Mouse (Mus musculus) E14TG2a.4 (cell line): ENCODE data around the gene Arhgap28.

Experiments used
- H3K27me3 ChIP-seq: 2 replicates; pipeline ENCODE4 v1.6.1; 2014; ENCODE audit warnings: low read length, control low read depth; ENCODE audit not compliant: insufficient read depth
- H3K36me3 ChIP-seq: 2 replicates; pipeline ENCODE4 v1.6.1; 2014; ENCODE audit warnings: low read length, control low read depth; ENCODE audit not compliant: insufficient read depth
- H3K4me1 ChIP-seq: replicated peaks from 2 replicates; pipeline ENCODE4 v1.6.1; 2014; ENCODE audit warnings: low read depth, low read length, control low read depth
- H3K4me3 ChIP-seq: replicated peaks from 2 replicates; pipeline ENCODE4 v1.5.1; 2014; ENCODE audit warnings: mild to moderate bottlenecking, low read length
- H3K9me3 ChIP-seq: 2 replicates; pipeline ENCODE4 v1.6.1; 2014; ENCODE audit warnings: low read length, control low read depth
- CTCF ChIP-seq: conservative IDR thresholded peaks from 2 replicates; pipeline ENCODE4 v1.5.1; 2014; ENCODE audit warnings: low read length
- NANOG ChIP-seq: IDR thresholded peaks from 2 replicates; pipeline ENCODE4 v1.6.1; 2014; ENCODE audit warnings: borderline replicate concordance, low read length, mixed read lengths
- POU5F1 ChIP-seq: IDR thresholded peaks from 2 replicates; pipeline ENCODE4 v1.6.1; 2014; ENCODE audit warnings: low read length, borderline replicate concordance

Gene Arhgap28

DNA sequence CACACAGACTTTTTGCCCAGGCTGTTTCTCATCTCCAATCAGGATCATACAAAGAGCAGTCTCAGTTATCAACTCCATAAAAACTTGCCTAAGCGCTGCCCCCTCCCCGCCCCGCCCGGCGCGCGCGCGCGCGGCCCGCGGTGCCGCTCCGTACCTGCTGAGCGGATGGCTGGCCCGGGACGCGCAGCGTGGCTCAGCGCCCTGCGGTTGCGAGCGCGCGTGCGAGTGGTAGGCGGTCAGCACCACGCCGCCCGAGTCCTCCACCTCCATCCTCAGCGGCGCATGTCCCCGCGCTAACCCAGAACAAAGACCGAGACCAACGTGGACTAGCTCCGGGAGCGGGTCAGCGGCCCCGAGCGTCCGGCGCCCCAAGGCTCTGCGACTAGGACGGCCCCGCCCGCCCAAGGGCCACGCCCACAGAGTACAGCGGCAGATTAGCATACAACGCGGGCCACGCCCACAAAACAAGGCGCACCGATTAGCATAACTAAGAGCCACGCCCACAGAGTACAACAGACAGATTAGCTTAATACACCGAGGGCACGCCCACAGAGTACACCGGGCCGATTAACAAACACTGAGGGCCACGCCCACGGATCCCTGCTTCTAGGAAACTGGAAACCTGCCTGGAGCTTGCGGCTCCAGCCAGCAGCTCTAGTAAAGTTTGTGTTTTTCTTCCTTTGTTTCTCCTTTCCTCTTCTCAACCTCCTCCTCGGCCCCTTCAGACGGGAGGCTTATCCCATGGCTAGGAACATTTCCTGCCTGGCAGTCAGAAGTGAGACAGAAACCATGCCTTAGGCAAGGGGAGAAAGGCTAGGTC lies at the start of gene Arhgap28:
Arhgap28 (minus strand) TSS at position 380 of the 820 bp plus-strand sequence.
- H3K4me3 ChIP-seq: peak within 1 kb of the TSS; percentile 85
- peaks cover 39% of the 10 kb centered on the region for H3K4me1 ChIP-seq
- H3K9me3 ChIP-seq: no peaks in the 10 kb centered on the region
- H3K36me3 ChIP-seq: no peaks in the 10 kb centered on the region
- no peak for TF ChIP-seq POU5F1
- no peak for TF ChIP-seq NANOG
- TF ChIP-seq CTCF: no peak
- no peaks in the 10 kb centered on the region for H3K27me3 ChIP-seq

DNA sequence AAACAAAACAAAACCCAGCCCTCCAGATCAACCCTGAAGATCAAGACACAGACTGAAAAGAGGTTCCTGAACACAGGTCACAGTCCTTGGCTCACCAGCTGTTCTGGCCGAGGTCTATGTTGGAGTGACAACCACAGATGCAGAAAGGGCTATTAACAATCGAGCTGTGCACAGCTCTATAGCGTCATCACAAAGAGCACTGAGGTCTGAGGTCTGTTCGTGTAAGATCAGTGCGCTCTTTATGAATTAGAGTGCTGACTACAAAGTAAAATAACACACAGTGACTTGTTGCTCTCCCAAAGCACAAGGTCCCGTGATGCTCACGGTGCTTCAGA lies 42.4 kb upstream of the Arhgap28 start:
- H3K4me3 ChIP-seq: no peak overlapping the region
- H3K36me3 ChIP-seq: no peaks in the 10 kb centered on the region
- TF ChIP-seq NANOG: no peak
- no peaks in the 10 kb centered on the region for H3K4me1 ChIP-seq
- no peaks in the 10 kb centered on the region for H3K27me3 ChIP-seq
- peaks cover 10% of the 10 kb centered on the region for H3K9me3 ChIP-seq

DNA sequence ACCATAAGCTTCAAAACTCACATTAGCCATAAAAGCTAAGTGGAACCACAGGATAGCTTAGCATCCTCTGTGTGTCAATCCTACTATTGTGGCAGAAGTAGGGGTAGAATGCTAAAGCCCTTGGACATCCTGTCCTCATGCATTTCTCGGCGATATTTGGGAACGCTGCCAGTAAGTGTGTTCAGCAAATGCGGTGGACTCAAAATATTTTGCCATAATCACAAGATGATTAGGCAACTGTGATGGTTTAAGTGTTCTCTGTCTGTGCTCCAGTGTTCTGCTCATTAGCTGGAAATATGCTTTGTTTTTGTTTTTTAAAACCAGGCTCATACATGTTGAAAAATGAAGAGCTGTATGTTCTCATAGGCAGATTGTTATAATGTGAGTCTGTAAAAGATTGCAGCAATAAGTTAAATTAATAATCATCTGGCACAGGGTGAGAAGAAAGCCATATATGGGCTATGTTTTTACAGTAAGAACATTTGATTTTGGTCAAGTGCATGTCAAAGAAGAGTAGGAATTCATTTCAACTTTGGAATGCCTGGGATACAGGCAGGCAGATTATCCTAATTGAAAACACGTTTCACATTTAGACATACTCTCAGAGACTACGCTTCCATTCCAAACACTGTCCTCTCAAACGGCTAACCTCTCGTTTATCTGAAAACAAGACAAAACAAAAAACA lies 41.9 kb upstream of the Arhgap28 start:
- Histone ChIP-seq H3K4me3 (no peak overlapping the region), H3K27me3 (no peaks in the 10 kb centered on the region), H3K36me3 (no peaks in the 10 kb centered on the region)

DNA sequence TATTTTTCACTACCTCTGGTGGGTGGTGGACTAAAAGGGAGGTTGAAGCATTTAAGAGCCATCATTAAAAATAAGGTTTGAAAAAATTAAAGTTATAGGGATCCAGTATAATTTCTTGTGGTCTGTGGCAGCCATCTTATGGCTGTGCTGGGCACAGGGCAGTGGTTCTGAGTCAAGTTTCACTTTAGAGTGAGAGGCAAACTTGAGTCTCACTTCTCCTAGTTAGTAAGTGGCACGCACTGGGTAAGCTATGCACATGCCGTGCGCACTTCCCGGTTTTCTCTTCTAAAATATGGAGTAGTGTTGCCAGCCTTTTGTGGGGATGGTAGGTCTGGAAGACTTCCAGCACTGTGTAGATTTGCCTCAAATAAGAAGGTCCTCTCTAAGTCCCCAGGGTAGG lies 38.5 kb upstream of the Arhgap28 start:
- H3K27me3 ChIP-seq: no peaks in the 10 kb centered on the region
- H3K4me3 ChIP-seq: no peak overlapping the region
- no peak for TF ChIP-seq NANOG
- TF ChIP-seq CTCF: no peak
- no peak for TF ChIP-seq POU5F1
- H3K9me3 ChIP-seq: peaks cover 10% of the 10 kb centered on the region
- H3K4me1 ChIP-seq: no peaks in the 10 kb centered on the region
- H3K36me3 ChIP-seq: no peaks in the 10 kb centered on the region

More for the DNA sequence above, 41.9 kb upstream of the Arhgap28 start:
- TF ChIP-seq CTCF (no peak), NANOG (no peak), POU5F1 (no peak)
- H3K4me1 ChIP-seq: no peaks in the 10 kb centered on the region
- peaks cover 10% of the 10 kb centered on the region for H3K9me3 ChIP-seq

DNA sequence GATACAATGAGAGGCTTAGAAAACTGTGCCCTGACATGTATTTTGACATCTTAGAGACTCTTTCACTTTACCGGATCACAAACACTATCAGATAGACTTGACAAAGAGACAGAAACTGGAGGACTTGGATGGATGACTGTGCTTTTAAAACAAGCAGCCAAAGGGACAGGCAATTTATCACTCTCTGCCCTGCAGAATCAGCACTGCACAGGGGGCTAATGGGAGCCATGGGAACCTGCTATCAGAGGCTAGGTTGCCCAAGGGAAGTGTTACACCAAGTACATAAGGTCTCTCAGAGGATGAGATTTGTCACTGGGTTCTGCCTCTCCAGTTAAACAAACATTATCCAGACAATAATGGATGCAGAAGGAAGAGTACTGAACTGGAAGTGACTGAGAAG lies 33.1 kb upstream of the Arhgap28 start:
- Histone ChIP-seq H3K27me3 (no peaks in the 10 kb centered on the region), H3K9me3 (peaks cover 15% of the 10 kb centered on the region), H3K4me3 (no peak overlapping the region), H3K4me1 (no peaks in the 10 kb centered on the region), H3K36me3 (no peaks in the 10 kb centered on the region)
- TF ChIP-seq NANOG: no peak

- no peak for TF ChIP-seq CTCF
- TF ChIP-seq NANOG: no peak
- TF ChIP-seq POU5F1: no peak
- peaks cover 17% of the 10 kb centered on the region for H3K9me3 ChIP-seq
- no peaks in the 10 kb centered on the region for H3K27me3 ChIP-seq
- H3K36me3 ChIP-seq: no peaks in the 10 kb centered on the region
- no peaks in the 10 kb centered on the region for H3K4me1 ChIP-seq
- no peak overlapping the region for H3K4me3 ChIP-seq
These were observed 25.6 kb upstream of the Arhgap28 start for GRCm38 (mm10) chr17:68029495-68029894.

GRCm38 (mm10) chr17:68028519-68028918 lies 24.6 kb upstream of the Arhgap28 start:
- H3K9me3 ChIP-seq: peaks cover 16% of the 10 kb centered on the region
- H3K4me1 ChIP-seq: no peaks in the 10 kb centered on the region
- no peak overlapping the region for H3K4me3 ChIP-seq
- TF ChIP-seq POU5F1: no peak
- no peaks in the 10 kb centered on the region for H3K36me3 ChIP-seq
- no peaks in the 10 kb centered on the region for H3K27me3 ChIP-seq

DNA sequence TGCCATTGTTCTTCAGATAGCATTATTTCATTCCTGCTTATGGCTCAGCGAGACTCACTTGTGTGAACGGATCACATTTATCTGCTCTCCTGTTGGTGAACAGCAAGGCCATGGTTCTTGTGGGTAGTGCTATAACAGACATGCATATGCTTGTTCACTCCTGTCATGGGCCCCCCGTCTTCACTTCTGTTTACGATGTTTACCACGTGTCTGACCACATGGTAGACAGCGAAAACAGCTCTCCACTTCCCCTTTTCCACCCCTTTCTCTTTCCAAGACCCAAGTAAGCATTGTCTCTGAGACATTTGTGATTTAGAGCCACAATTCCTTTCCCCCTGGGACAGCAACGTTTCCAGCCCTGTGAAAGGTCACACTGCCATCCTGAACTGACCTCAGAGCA lies 20.4 kb upstream of the Arhgap28 start:
- Histone ChIP-seq H3K4me1 (no peaks in the 10 kb centered on the region), H3K4me3 (no peak overlapping the region), H3K9me3 (no peaks in the 10 kb centered on the region), H3K27me3 (no peaks in the 10 kb centered on the region), H3K36me3 (no peaks in the 10 kb centered on the region)
- no peak for TF ChIP-seq POU5F1
- no peak for TF ChIP-seq CTCF
- no peak for TF ChIP-seq NANOG
